Mouse (Mus musculus): ENCODE measurements around the gene Cnpy2. TPM values are rescaled to one million over a fixed set of nuclear protein-coding genes. Genes with fewer than 3 reads are reported as not detected.
A peak's percentile ranks its signal among the peaks of the same experiment; 100 is the strongest.

Cnpy2 gene
- total and polyA plus RNA-seq, 3 experiments = 57.9 to 74.0 (median 60.5) TPM

GRCm38 (mm10) chr10:128361836-128362235 is 39.6 kb downstream of the Cnpy2 start:
- DNase-seq (ENCODE audit: low spot score) = no peak
- H3K36me3 ChIP-seq (replicated peaks) = peaks cover 92% of the 10 kb centered on the region
- H3K9me3 ChIP-seq (replicated peaks) = no peaks in the 10 kb centered on the region
- no peak for ATAC-seq (ENCODE audit: extremely low read depth, insufficient number of reproducible peaks, low FRiP score, poor library complexity, severe bottlenecking)
- TF ChIP-seq TAL1 (conservative IDR thresholded peaks at IDR 0.05; ENCODE audit: low read depth, low read length) (no peak), GATA2 (IDR thresholded peaks at IDR 0.05; ENCODE audit: borderline replicate concordance, low read depth, low read length) (no peak), POLR2AphosphoS5 (IDR thresholded peaks at IDR 0.05; ENCODE audit: insufficient replicate concordance, low read depth, low read length) (no peak), GATA1 (IDR thresholded peaks at IDR 0.05; ENCODE audit: borderline replicate concordance, low read length) (no peak), CTCF (IDR thresholded peaks at IDR 0.05; ENCODE audit: low read depth, low read length) (no peak)
- no peak overlapping the region for H3K4me3 ChIP-seq (ENCODE audit: low read depth, low read length)
- H3K4me1 ChIP-seq (ENCODE audit: insufficient read depth, low read depth, low read length) = peaks cover 13% of the 10 kb centered on the region
- H3K27me3 ChIP-seq (ENCODE audit: insufficient read depth, low read length) = no peaks in the 10 kb centered on the region

- peaks cover 19% of the 10 kb centered on the region for H3K4me1 ChIP-seq (ENCODE audit: insufficient read depth, low read depth, low read length)
- TF ChIP-seq POLR2AphosphoS5 (IDR thresholded peaks at IDR 0.05; ENCODE audit: insufficient replicate concordance, low read depth, low read length) (no peak), TAL1 (conservative IDR thresholded peaks at IDR 0.05; ENCODE audit: low read depth, low read length) (no peak), GATA1 (IDR thresholded peaks at IDR 0.05; ENCODE audit: borderline replicate concordance, low read length) (no peak), CTCF (IDR thresholded peaks at IDR 0.05; ENCODE audit: low read depth, low read length) (0 out of 2 replicates have a peak, but pooled peaks have one; percentile 16), GATA2 (IDR thresholded peaks at IDR 0.05; ENCODE audit: borderline replicate concordance, low read depth, low read length) (no peak)
- no peak overlapping the region for H3K4me3 ChIP-seq (ENCODE audit: low read depth, low read length)
- no peaks in the 10 kb centered on the region for H3K9me3 ChIP-seq (replicated peaks)
- ATAC-seq (ENCODE audit: extremely low read depth, insufficient number of reproducible peaks, low FRiP score, poor library complexity, severe bottlenecking) (no peak), DNase-seq (ENCODE audit: low spot score) (no peak)
- H3K27me3 ChIP-seq (ENCODE audit: insufficient read depth, low read length) = no peaks in the 10 kb centered on the region
- H3K36me3 ChIP-seq (replicated peaks) = peaks cover 85% of the 10 kb centered on the region
Measured at GRCm38 (mm10) chr10:128362568-128362967, 40.3 kb downstream of the Cnpy2 start.

- ATAC-seq (ENCODE audit: extremely low read depth, insufficient number of reproducible peaks, low FRiP score, poor library complexity, severe bottlenecking) (no peak), DNase-seq (ENCODE audit: low spot score) (no peak)
- Histone ChIP-seq H3K4me3 (ENCODE audit: low read depth, low read length) (peak overlapping the region; percentile 82), H3K27me3 (ENCODE audit: insufficient read depth, low read length) (no peaks in the 10 kb centered on the region), H3K36me3 (replicated peaks) (peaks cover 31% of the 10 kb centered on the region), H3K4me1 (ENCODE audit: insufficient read depth, low read depth, low read length) (peaks cover 50% of the 10 kb centered on the region), H3K9me3 (replicated peaks) (no peaks in the 10 kb centered on the region)
- TF ChIP-seq TAL1 (conservative IDR thresholded peaks at IDR 0.05; ENCODE audit: low read depth, low read length) (no peak), POLR2AphosphoS5 (IDR thresholded peaks at IDR 0.05; ENCODE audit: insufficient replicate concordance, low read depth, low read length) (no peak), CTCF (IDR thresholded peaks at IDR 0.05; ENCODE audit: low read depth, low read length) (no peak), GATA2 (IDR thresholded peaks at IDR 0.05; ENCODE audit: borderline replicate concordance, low read depth, low read length) (no peak), GATA1 (IDR thresholded peaks at IDR 0.05; ENCODE audit: borderline replicate concordance, low read length) (no peak)
Measured at GRCm38 (mm10) chr10:128367899-128368401, 45.7 kb downstream of the Cnpy2 start.

- TF ChIP-seq POLR2AphosphoS5 (IDR thresholded peaks at IDR 0.05; ENCODE audit: insufficient replicate concordance, low read depth, low read length) = no peak
- TF ChIP-seq GATA2 (IDR thresholded peaks at IDR 0.05; ENCODE audit: borderline replicate concordance, low read depth, low read length) = no peak
- no peak for TF ChIP-seq TAL1 (conservative IDR thresholded peaks at IDR 0.05; ENCODE audit: low read depth, low read length)
- no peak for TF ChIP-seq CTCF (IDR thresholded peaks at IDR 0.05; ENCODE audit: low read depth, low read length)
- no peak for TF ChIP-seq GATA1 (IDR thresholded peaks at IDR 0.05; ENCODE audit: borderline replicate concordance, low read length)
- Histone ChIP-seq H3K27me3 (ENCODE audit: insufficient read depth, low read length) (no peaks in the 10 kb centered on the region), H3K36me3 (replicated peaks) (peaks cover 25% of the 10 kb centered on the region), H3K4me1 (ENCODE audit: insufficient read depth, low read depth, low read length) (peaks cover 56% of the 10 kb centered on the region), H3K9me3 (replicated peaks) (no peaks in the 10 kb centered on the region), H3K4me3 (ENCODE audit: low read depth, low read length) (peak within 1 kb of the TSS; percentile 82)
- ATAC-seq (ENCODE audit: extremely low read depth, insufficient number of reproducible peaks, low FRiP score, poor library complexity, severe bottlenecking) (peak; percentile 76), DNase-seq (ENCODE audit: low spot score) (peak; percentile 83)
Measured at GRCm38 (mm10) chr10:128368402-128369217, 46.4 kb downstream of the Cnpy2 start, which contains the start of gene Coq10a. Gene Coq10a, minus strand, starts transcription at chr10:128368997.

- no peak for ATAC-seq (ENCODE audit: extremely low read depth, insufficient number of reproducible peaks, low FRiP score, poor library complexity, severe bottlenecking)
- no peak for TF ChIP-seq CTCF (IDR thresholded peaks at IDR 0.05; ENCODE audit: low read depth, low read length)
- TF ChIP-seq POLR2AphosphoS5 (IDR thresholded peaks at IDR 0.05; ENCODE audit: insufficient replicate concordance, low read depth, low read length) = no peak
- H3K36me3 ChIP-seq (replicated peaks) = peaks cover 22% of the 10 kb centered on the region
- H3K4me3 ChIP-seq (ENCODE audit: low read depth, low read length) = peak overlapping the region; percentile 82
- peaks cover 57% of the 10 kb centered on the region for H3K4me1 ChIP-seq (ENCODE audit: insufficient read depth, low read depth, low read length)
- no peaks in the 10 kb centered on the region for H3K27me3 ChIP-seq (ENCODE audit: insufficient read depth, low read length)
- DNase-seq (ENCODE audit: low spot score) = no peak
- H3K9me3 ChIP-seq (replicated peaks) = no peaks in the 10 kb centered on the region
Measured at GRCm38 (mm10) chr10:128369218-128369543, 46.9 kb downstream of the Cnpy2 start.

GRCm38 (mm10) chr10:128369599-128369998 is 47.3 kb downstream of the Cnpy2 start:
- no peak for ATAC-seq (ENCODE audit: extremely low read depth, insufficient number of reproducible peaks, low FRiP score, poor library complexity, severe bottlenecking)
- peaks cover 18% of the 10 kb centered on the region for H3K36me3 ChIP-seq (replicated peaks)
- peak overlapping the region; percentile 82 for H3K4me3 ChIP-seq (ENCODE audit: low read depth, low read length)
- DNase-seq (ENCODE audit: low spot score) = no peak
- H3K4me1 ChIP-seq (ENCODE audit: insufficient read depth, low read depth, low read length) = peaks cover 57% of the 10 kb centered on the region
- H3K27me3 ChIP-seq (ENCODE audit: insufficient read depth, low read length) = no peaks in the 10 kb centered on the region
- H3K9me3 ChIP-seq (replicated peaks) = no peaks in the 10 kb centered on the region
- no peak for TF ChIP-seq CTCF (IDR thresholded peaks at IDR 0.05; ENCODE audit: low read depth, low read length)
- no peak for TF ChIP-seq GATA1 (IDR thresholded peaks at IDR 0.05; ENCODE audit: borderline replicate concordance, low read length)
- TF ChIP-seq POLR2AphosphoS5 (IDR thresholded peaks at IDR 0.05; ENCODE audit: insufficient replicate concordance, low read depth, low read length) = no peak
- TF ChIP-seq GATA2 (IDR thresholded peaks at IDR 0.05; ENCODE audit: borderline replicate concordance, low read depth, low read length) = no peak
- TF ChIP-seq TAL1 (conservative IDR thresholded peaks at IDR 0.05; ENCODE audit: low read depth, low read length) = no peak

All from G1E (cell line).